Mouse (Mus musculus) forebrain, embryonic 12.5 days (tissue): ENCODE results near the gene Ugt1a6a. TPM values are rescaled to one million over a fixed set of nuclear protein-coding genes. Genes with fewer than 3 reads are reported as not detected.

ENCODE experiments used
- ATAC-seq: fragments of 200-750 bp; cut with Nextera tagmentation; 2 replicates; pipeline ENCODE4 v1.8.0; 2017; ENCODE audit warnings: moderate TSS enrichment; ENCODE audit not compliant: low FRiP score
- H3K27ac ChIP-seq: fragments of 300-500 bp; sonication (generic); 2 replicates; pipeline ENCODE4 v1.5.1; 2016; ENCODE audit warnings: mild to moderate bottlenecking
- H3K27me3 ChIP-seq: fragments of 300-500 bp; sonication (generic); 2 replicates; pipeline ENCODE4 v1.6.1; 2016; ENCODE audit warnings: mild to moderate bottlenecking
- H3K36me3 ChIP-seq: fragments of 300-500 bp; sonication (generic); replicated peaks from 2 replicates; pipeline ENCODE4 v1.6.1; 2016; ENCODE audit warnings: mild to moderate bottlenecking
- H3K4me1 ChIP-seq: fragments of 300-500 bp; sonication (generic); 2 replicates; pipeline ENCODE4 v1.6.1; 2016
- H3K4me2 ChIP-seq: fragments of 300-500 bp; sonication (generic); 2 replicates; pipeline ENCODE4 v1.6.1; 2016; ENCODE audit warnings: mild to moderate bottlenecking, moderate library complexity
- H3K4me3 ChIP-seq: fragments of 300-500 bp; sonication (generic); replicated peaks from 2 replicates; pipeline ENCODE4 v1.5.1; 2016; ENCODE audit warnings: mild to moderate bottlenecking
- H3K9ac ChIP-seq: fragments of 300-500 bp; sonication (generic); 2 replicates; pipeline ENCODE4 v1.6.1; 2016; ENCODE audit warnings: mild to moderate bottlenecking
- H3K9me3 ChIP-seq: fragments of 300-500 bp; sonication (generic); 2 replicates; pipeline ENCODE4 v1.6.1; 2016
- whole genome bisulfite sequencing: fragments of 180-500 bp; shearing (Covaris S2); methylation state at CpG from one replicate; pipeline ENCODE4 v1.1.7; 2016; 5-methylcytosine and 5-hydroxymethylcytosine counted together
- polyA plus RNA-seq: library from polyadenylated mRNA; unstranded; fragments of >200 nt; fragmentation: Nextera tagmentation; extraction: Ambion mirVana; gene quantifications from 2 replicates; pipeline ENCODE4 v1.2.1, GENCODE M21; 2016

Gene Ugt1a6a
- polyA plus RNA-seq, 1 experiment from 2014 or later = 0.93 TPM

GRCm38 (mm10) chr1:88200456-88200855 lies 65.8 kb downstream of the Ugt1a6a start, which contains the start of gene Ugt1a2:
Gene Ugt1a2, plus strand, starts transcription at chr1:88200601.
- Histone ChIP-seq H3K27me3 (no peaks in the 10 kb centered on the region), H3K4me1 (peaks cover 6% of the 10 kb centered on the region; the same call in 1 of the 2 replicates), H3K4me2 (no peak within 1 kb of the TSS), H3K36me3 (no peaks in the 10 kb centered on the region), H3K9ac (no peak within 1 kb of the TSS), H3K4me3 (no peak within 1 kb of the TSS), H3K9me3 (no peaks in the 10 kb centered on the region), H3K27ac (no peak within 1 kb of the TSS)
- ATAC-seq = no peak
- WGBS = 90% methylated on average over 7 of the region's 7 CpGs

- peak within 1 kb of the TSS; percentile 61 for H3K9ac ChIP-seq
- peak within 1 kb of the TSS; percentile 48 for H3K4me3 ChIP-seq
- peak; percentile 100 for ATAC-seq
- H3K36me3 ChIP-seq = no peaks in the 10 kb centered on the region
- H3K9me3 ChIP-seq = no peaks in the 10 kb centered on the region
- H3K27me3 ChIP-seq = no peaks in the 10 kb centered on the region
- H3K27ac ChIP-seq = no peak within 1 kb of the TSS
- 5% methylated on average over 62 of the region's 62 CpGs for WGBS
- peaks cover 6% of the 10 kb centered on the region; the same call in 1 of the 2 replicates for H3K4me1 ChIP-seq
- peak within 1 kb of the TSS; percentile 71 for H3K4me2 ChIP-seq
Measured at GRCm38 (mm10) chr1:88205294-88205922, 70.8 kb downstream of the Ugt1a6a start, which contains the start of gene Dnajb3. Gene Dnajb3, minus strand, starts transcription at chr1:88205782.

GRCm38 (mm10) chr1:88206843-88207479 lies 72.4 kb downstream of the Ugt1a6a start:
- Histone ChIP-seq H3K4me2 (no peak overlapping the region), H3K36me3 (no peaks in the 10 kb centered on the region), H3K4me3 (no peak overlapping the region), H3K27ac (no peak overlapping the region), H3K27me3 (no peaks in the 10 kb centered on the region), H3K9ac (no peak overlapping the region), H3K9me3 (peaks cover 7% of the 10 kb centered on the region), H3K4me1 (peaks cover 6% of the 10 kb centered on the region; the same call in 1 of the 2 replicates)
- ATAC-seq = no peak
- WGBS = 81% methylated on average over 2 of the region's 2 CpGs

- Histone ChIP-seq H3K4me2 (no peak within 1 kb of the TSS), H3K27me3 (no peaks in the 10 kb centered on the region), H3K4me3 (no peak within 1 kb of the TSS), H3K27ac (no peak within 1 kb of the TSS), H3K9me3 (peaks cover 52% of the 10 kb centered on the region), H3K9ac (no peak within 1 kb of the TSS), H3K4me1 (no peaks in the 10 kb centered on the region), H3K36me3 (no peaks in the 10 kb centered on the region)
- no peak for ATAC-seq
- WGBS = 70% methylated on average over 8 of the region's 8 CpGs
Measured at GRCm38 (mm10) chr1:88211812-88212211, 77.2 kb downstream of the Ugt1a6a start, which contains the start of gene Ugt1a1. Gene Ugt1a1, plus strand, starts transcription at chr1:88211959.

GRCm38 (mm10) chr1:88212341-88213045 lies 77.9 kb downstream of the Ugt1a6a start:
- Histone ChIP-seq H3K9me3 (peaks cover 59% of the 10 kb centered on the region), H3K4me1 (no peaks in the 10 kb centered on the region), H3K36me3 (no peaks in the 10 kb centered on the region), H3K27ac (no peak overlapping the region), H3K4me3 (no peak overlapping the region), H3K9ac (no peak overlapping the region), H3K4me2 (no peak overlapping the region), H3K27me3 (no peaks in the 10 kb centered on the region)
- WGBS = 64% methylated on average over 8 of the region's 8 CpGs
- peak; percentile 22 for ATAC-seq

GRCm38 (mm10) chr1:88213061-88213460 lies 78.5 kb downstream of the Ugt1a6a start:
- Histone ChIP-seq H3K9me3 (peaks cover 61% of the 10 kb centered on the region), H3K27me3 (no peaks in the 10 kb centered on the region), H3K4me2 (no peak overlapping the region)

GRCm38 (mm10) chr1:88213766-88214461 lies 79.3 kb downstream of the Ugt1a6a start:
- Histone ChIP-seq H3K4me2 (no peak overlapping the region), H3K4me3 (no peak overlapping the region), H3K9me3 (peaks cover 61% of the 10 kb centered on the region), H3K27ac (no peak overlapping the region), H3K9ac (no peak overlapping the region), H3K4me1 (no peaks in the 10 kb centered on the region), H3K27me3 (no peaks in the 10 kb centered on the region), H3K36me3 (no peaks in the 10 kb centered on the region)
- no peak for ATAC-seq
- 86% methylated on average over 2 of the region's 2 CpGs for WGBS

More at GRCm38 (mm10) chr1:88213061-88213460, 78.5 kb downstream of the Ugt1a6a start:
- Histone ChIP-seq H3K36me3 (no peaks in the 10 kb centered on the region), H3K9ac (no peak overlapping the region), H3K4me3 (no peak overlapping the region), H3K27ac (no peak overlapping the region), H3K4me1 (no peaks in the 10 kb centered on the region)
- WGBS = 79% methylated on average over 1 of the region's 1 CpGs
- ATAC-seq = no peak

GRCm38 (mm10) chr1:88214462-88214952 lies 79.9 kb downstream of the Ugt1a6a start:
- no peak overlapping the region for H3K4me2 ChIP-seq
- H3K36me3 ChIP-seq = no peaks in the 10 kb centered on the region
- H3K27ac ChIP-seq = no peak overlapping the region
- H3K9ac ChIP-seq = no peak overlapping the region
- H3K4me1 ChIP-seq = no peaks in the 10 kb centered on the region
- H3K27me3 ChIP-seq = no peaks in the 10 kb centered on the region
- WGBS = 82% methylated on average over 2 of the region's 2 CpGs
- peaks cover 61% of the 10 kb centered on the region for H3K9me3 ChIP-seq
- no peak overlapping the region for H3K4me3 ChIP-seq
- no peak for ATAC-seq

- 72% methylated on average over 10 of the region's 10 CpGs for WGBS
- peaks cover 61% of the 10 kb centered on the region for H3K9me3 ChIP-seq
Measured at GRCm38 (mm10) chr1:88215466-88216380, 81.1 kb downstream of the Ugt1a6a start.

GRCm38 (mm10) chr1:88216551-88216950 lies 81.9 kb downstream of the Ugt1a6a start:
- Histone ChIP-seq H3K9me3 (peaks cover 58% of the 10 kb centered on the region), H3K27me3 (no peaks in the 10 kb centered on the region)
- no peak for ATAC-seq

More at GRCm38 (mm10) chr1:88215466-88216380, 81.1 kb downstream of the Ugt1a6a start:
- Histone ChIP-seq H3K9ac (no peak overlapping the region), H3K27ac (no peak overlapping the region), H3K27me3 (no peaks in the 10 kb centered on the region), H3K36me3 (no peaks in the 10 kb centered on the region), H3K4me3 (no peak overlapping the region), H3K4me2 (no peak overlapping the region), H3K4me1 (no peaks in the 10 kb centered on the region)
- no peak for ATAC-seq

GRCm38 (mm10) chr1:88217144-88217543 lies 82.5 kb downstream of the Ugt1a6a start:
- H3K9ac ChIP-seq = no peak overlapping the region
- no peak overlapping the region for H3K4me3 ChIP-seq
- H3K36me3 ChIP-seq = no peaks in the 10 kb centered on the region
- H3K4me2 ChIP-seq = no peak overlapping the region
- ATAC-seq = no peak
- H3K27me3 ChIP-seq = no peaks in the 10 kb centered on the region
- H3K4me1 ChIP-seq = no peaks in the 10 kb centered on the region
- H3K9me3 ChIP-seq = peaks cover 54% of the 10 kb centered on the region
- 64% methylated on average over 2 of the region's 2 CpGs for WGBS
- no peak overlapping the region for H3K27ac ChIP-seq

More at GRCm38 (mm10) chr1:88216551-88216950, 81.9 kb downstream of the Ugt1a6a start:
- Histone ChIP-seq H3K4me1 (no peaks in the 10 kb centered on the region), H3K9ac (no peak overlapping the region), H3K4me2 (no peak overlapping the region), H3K27ac (no peak overlapping the region), H3K4me3 (no peak overlapping the region), H3K36me3 (no peaks in the 10 kb centered on the region)
- whole genome bisulfite sequencing = 57% methylated on average over 2 of the region's 2 CpGs
